Mouse (Mus musculus): ENCODE data around the gene Ccdc92b. TPM values are rescaled to one million over a fixed set of nuclear protein-coding genes. Genes with fewer than 3 reads are reported as not detected.
A peak's percentile ranks its signal among the peaks of the same experiment; 100 is the strongest.
"Not testable (repeated sequence)": the region's sequence is repeated elsewhere in the genome, so short reads cannot be mapped to it uniquely, and the experiment has no call there.

Ccdc92b gene
- under 1 TPM; 0.05 TPM for total RNA-seq (2021)
- long read RNA-seq, experiment 1 = 0 reads
- long read RNA-seq, experiment 2 = 0 reads

- DNase-seq (ENCODE audit: low spot score) = peak; percentile 50
Observed at GRCm38 (mm10) chr11:74619201-74619955, at the start of gene Ccdc92b. Gene Ccdc92b, plus strand, starts transcription at chr11:74619605.

- no peak for DNase-seq (ENCODE audit: low spot score)
Observed at GRCm38 (mm10) chr11:74569735-74570134, 49.7 kb upstream of the Ccdc92b start.

GRCm38 (mm10) chr11:74572459-74573061, 46.8 kb upstream of the Ccdc92b start:
- DNase-seq (ENCODE audit: low spot score) = peak; percentile 15

GRCm38 (mm10) chr11:74574768-74575434, 44.5 kb upstream of the Ccdc92b start:
- DNase-seq (ENCODE audit: low spot score) = no peak

- DNase-seq (ENCODE audit: low spot score) = peak; percentile 2
Observed at GRCm38 (mm10) chr11:74575940-74576339, 43.5 kb upstream of the Ccdc92b start.

- DNase-seq (ENCODE audit: low spot score) = no peak
Observed at GRCm38 (mm10) chr11:74577068-74577467, 42.3 kb upstream of the Ccdc92b start.

DNA sequence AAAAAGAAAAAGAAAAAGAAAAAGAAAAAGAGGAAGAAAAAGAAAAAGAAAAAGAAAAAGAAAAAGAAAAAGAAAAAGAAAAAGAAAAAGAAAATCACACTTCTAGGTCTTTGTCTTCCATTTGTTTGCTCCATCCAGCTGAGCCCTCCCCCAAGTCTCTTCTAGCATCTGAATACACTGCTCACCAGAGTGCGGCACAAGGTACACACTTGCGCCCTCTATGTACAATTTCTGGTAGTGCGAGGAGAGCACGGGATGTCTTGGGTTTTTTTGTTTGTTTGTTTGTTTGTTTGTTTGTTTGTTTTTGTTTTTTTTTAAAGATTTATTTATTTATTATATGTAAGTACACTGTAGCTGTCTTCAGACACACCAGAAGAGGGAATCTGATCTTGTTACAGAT, 38.1 kb upstream of the Ccdc92b start:
- not testable (repeated sequence) for DNase-seq (ENCODE audit: low spot score)

DNA sequence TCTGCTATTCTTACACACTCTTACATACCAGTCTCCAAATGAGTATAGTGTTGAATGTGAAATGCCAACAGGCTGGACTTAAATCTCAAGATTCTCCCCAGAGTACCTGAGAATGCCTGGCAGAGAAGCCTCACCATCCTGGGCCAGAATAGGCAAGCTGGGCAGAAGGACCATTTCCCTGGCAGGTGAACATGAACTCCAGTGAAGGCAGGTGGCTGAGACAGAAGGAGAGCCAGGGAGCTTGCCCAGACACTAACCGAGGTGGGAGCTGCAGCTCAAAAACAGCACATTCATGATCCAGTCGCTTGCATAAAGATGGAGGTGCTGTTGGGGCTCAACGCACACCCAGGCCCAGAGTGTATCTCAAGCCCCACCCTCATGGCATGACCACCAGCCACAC, 36.9 kb upstream of the Ccdc92b start:
- no peak for DNase-seq (ENCODE audit: low spot score)

DNA sequence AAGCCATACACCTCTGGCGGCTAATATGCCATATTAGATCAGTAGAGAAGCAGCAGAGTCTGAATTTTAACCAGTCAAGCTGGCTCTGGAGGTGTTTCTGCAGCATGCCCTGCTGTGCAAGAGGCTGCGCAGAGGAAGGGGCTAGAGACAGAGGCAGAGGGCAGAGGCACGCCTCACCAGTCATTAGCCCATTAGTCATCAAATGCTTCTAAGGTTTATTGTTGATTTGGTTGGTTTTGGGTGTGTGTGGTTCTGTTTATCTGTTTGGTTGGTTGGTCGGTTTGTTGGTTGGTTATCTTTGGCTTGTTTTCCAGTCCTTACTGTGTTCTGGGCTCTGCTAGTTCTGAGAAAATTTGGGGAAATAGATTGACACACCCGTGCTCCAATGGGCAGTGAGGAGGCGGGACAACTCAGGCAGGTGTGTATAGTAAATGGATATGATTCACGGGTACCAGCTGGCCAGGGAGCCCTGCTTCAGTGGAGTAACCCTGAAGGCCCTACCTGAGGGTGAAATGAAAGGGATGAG, 35.5 kb upstream of the Ccdc92b start:
- no peak for DNase-seq (ENCODE audit: low spot score)

DNA sequence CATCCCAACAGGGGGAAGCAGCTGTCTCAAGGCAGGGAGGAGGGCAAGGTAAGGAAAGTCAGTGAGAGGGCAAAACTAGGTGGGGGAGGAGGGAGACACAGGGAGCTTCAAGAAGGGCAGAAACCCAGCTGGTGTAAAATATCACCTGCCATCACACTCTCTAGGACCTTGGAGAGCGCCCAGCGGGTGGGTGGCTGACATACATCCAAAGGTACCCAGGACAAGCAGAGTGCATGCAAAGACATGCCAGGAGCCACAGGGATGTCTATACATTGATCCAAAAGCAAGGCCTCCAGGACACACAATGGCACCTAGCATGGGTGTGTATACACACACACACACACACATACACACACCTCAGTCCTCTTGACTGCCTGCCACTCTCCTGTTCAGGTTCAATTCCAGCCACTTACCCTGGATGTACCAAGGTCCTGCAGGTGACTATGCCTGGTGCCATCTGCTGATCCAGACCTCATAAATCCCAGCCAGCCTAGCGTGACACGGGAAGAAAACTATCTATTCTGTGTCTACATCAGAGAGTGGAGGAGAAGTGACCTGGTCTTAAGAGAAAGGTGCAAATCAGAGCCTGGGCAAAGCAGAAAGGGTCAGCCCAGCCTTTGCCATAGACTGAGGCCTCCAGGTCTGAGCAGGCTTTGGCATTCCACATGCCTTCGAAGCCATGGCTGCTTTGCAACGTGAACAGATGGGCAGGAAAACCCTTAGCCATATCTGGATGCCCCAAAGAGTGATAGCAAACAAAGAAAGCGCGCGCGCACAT, 34.3 kb upstream of the Ccdc92b start:
- no peak for DNase-seq (ENCODE audit: low spot score)

DNA sequence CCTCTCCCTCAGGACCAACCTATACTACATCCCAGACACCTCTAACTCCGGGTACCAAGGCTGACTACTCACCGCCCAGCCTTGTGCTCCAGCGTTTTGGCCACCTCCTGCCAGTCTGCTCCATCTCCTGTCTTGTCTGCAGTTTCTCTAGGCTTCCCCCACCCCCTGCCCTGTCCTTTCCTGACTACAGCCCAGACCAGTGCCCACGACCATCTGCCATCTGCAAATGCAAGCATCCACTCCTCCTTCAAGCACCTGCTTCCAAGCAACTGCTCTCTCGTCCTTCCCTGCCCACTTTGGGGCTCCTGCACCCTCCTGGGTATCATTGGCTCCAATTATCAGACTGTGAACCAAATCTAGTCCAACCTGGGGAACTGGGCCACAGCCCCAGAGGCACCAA, 33.0 kb upstream of the Ccdc92b start:
- no peak for DNase-seq (ENCODE audit: low spot score)

DNA sequence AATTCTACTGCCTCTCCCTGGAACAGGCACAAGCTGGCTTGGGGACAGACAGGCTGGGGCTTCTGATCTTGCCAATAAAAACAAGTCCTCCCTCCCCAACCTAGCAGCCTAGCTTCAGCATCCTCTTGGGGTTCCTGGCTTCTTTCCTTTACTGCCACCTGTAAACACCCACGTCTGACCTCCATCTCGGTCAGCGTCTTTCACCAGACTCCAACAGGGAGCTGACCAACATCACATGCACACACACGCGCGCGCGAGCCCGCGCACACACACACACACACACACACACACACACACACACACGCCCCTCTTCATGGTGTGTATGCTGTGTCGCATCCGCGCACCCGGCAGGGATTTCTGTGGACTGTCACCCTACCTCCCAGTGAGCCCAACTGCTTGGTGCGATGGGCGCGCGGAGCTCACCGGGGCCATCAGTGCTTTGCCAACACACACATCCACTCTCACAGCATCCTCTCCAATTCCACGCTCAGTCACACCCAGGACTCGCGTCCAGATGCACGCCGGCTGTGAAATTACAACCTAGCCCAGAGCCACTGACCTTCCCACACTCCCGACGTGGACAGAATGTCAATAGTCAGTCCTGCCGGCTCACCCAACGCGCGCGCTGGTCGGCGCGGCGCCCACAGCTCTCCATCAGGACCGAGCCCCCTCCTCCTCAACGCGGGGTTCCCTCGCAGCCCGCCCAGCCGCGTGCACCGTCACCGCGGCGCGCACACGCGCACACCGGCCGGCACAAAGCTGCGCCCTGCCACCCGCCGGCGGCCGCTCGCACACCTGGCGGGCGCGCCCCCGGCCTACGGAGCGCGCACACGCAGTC, 29.8 kb upstream of the Ccdc92b start:
- DNase-seq (ENCODE audit: low spot score) = no peak

DNA sequence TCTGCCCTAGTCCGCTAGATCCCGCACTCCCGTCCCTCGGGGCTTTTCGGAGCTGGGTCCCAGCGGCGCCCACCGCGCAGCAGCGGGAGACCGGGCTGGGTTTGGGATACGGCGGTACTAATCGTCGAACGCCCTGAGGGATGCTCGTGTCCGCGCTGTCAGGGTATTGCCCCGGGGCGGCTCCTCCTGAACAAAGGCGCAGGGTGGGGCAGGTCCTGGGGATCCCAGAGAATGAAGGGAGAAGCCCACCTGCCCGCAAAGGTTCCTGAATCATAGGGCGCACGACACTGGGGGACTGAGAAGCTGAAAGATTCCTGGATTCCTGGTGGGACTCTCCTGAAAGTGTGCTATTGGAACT, 29.2 kb upstream of the Ccdc92b start:
- DNase-seq (ENCODE audit: low spot score) = no peak

DNA sequence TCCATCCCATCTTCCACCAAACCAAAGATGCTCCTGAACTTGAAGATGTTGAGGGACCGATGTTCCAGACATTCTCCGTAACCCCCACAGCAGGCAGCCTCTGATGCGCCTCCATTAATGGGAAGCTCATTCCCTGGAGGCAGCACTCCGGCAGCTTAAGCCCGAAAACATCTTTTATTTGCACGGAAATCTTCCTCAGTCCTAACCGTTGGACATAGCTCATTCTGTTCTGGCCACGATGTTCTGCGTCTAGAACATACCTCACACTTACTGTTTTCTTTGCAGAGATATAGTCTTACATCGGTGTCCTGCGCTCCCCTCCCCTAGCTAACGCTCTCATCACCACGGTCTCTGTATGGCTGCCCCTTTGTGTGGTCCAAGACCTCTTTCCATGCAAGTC, 28.7 kb upstream of the Ccdc92b start:
- no peak for DNase-seq (ENCODE audit: low spot score)

DNA sequence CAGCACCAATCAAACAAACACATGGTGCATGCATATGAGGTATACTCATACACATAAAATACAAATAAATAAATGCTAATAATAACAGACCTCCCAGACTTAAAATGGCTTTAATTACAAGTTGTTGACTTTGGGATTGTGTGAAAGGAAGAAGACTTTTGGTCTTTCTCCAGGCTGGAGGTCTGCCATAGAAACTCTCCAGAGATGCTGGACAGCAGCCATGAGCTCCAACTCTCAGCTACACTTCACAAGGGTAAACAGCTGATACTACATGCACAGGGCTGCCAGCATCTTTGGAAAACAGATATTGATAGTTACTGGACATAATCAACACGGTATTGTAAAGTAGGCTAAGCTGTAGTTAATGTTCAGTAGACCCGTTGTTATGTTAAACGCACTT, 27.2 kb upstream of the Ccdc92b start:
- no peak for DNase-seq (ENCODE audit: low spot score)

- no peak for DNase-seq (ENCODE audit: low spot score)
Observed at GRCm38 (mm10) chr11:74597283-74597989, 22.0 kb upstream of the Ccdc92b start.

GRCm38 (mm10) chr11:74597990-74598337, 21.4 kb upstream of the Ccdc92b start:
- no peak for DNase-seq (ENCODE audit: low spot score)

DNA sequence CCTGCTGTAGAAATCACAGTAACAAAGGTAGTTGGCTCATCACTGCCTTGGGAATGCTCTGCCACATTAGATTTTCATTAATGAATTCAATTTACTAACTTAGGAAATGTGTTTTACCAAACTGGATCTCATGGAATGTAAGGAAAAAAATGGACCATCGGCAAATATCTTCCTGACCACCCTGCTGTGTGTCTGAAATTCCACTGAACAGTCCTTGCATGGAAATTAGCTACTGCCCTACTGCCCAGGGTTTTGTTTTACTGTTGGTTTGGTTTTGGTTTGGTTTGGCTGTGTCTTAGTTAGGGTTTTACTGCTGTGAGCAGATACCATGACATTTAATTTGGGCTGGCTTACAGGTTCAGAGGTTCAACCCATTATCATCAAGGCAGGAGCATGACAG, 17.1 kb upstream of the Ccdc92b start:
- no peak for DNase-seq (ENCODE audit: low spot score)

DNA sequence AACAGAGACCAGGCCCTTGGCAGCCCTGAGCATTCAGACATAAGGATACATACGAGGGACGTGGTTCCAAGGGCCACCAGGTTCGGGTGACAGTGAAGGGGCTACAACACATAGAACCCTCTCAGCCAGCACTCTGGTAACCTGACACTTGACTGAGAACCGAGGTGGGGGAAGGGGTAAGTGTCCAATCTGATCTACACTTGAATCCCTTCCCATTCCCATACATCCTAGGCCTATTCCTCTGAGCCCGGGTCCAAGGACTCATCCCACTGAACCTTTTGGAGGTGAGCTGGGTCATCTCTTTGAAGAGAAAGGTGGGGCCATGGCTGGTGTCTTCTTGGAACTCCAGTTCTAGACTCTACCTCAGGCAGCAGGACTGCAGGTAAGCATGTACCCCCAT, 9.3 kb upstream of the Ccdc92b start:
- DNase-seq (ENCODE audit: low spot score) = no peak

DNA sequence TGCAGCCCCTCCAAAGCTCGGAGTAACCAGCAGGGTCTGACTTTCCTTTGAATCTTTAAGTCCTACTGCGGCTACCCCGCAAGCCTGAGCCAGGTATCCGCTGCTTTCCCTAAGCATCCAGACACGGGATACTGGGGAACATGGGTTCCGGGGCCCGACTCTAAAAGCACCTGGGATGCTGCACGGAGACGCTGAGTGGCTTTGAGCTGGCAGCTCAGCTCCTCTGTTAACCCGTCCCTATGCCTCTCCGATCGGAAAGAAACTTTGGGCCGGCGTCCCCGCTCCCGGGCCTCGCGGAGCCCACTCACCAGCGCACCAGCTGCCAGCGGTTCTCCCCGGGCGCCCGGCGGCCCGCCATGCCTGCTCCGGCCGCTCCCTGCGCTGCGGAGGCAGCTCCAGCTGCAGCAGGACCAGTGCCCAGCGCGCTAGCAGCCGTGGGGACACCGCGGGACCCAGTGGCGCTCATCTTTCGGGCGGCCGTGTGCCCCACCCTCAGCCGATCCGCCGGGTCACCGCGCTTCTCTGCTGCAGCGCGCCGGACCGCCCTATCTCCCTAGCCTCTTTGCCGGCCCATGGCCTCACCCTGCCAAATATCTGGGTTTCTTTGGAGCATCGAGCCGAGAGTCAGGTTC, 8.7 kb upstream of the Ccdc92b start, which contains the start of gene Rap1gap2:
Rap1gap2 (minus strand) TSS at position 371 of the 632 bp plus-strand sequence.
- DNase-seq (ENCODE audit: low spot score) = no peak

Measured in gastrocnemius, adult 18-20 months (tissue).